Mouse (Mus musculus) monocyte, adult 2 months (primary cell): ENCODE measurements around the gene Msi2.

Experiments
- DNase-seq, 2 experiments: peaks; one replicate each; pipeline ENCODE4 v3.0.0; 2022; ENCODE audit warnings: low spot score in 2 of 2, low read depth in 1 of 2

Msi2 gene

DNA sequence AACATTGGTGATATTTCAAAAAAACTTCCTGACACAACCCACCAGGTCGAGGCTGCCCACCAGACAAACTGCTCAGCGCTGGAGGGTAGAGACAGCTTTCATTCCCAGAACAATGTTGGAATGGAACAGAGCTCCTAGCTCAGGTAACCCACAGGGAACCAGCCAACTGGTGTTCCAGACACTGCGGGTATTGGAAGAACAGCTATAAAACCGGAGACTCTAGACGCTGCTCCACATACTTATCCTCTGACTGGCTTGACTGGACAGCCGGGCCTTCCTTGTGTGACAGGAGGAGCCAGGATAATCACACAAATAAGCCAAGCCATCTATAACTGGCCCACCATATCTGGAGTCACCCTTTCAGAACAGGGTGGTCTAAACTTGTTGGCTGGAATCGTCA lies 169.9 kb downstream of the Msi2 start:
- no peak for DNase-seq

DNA sequence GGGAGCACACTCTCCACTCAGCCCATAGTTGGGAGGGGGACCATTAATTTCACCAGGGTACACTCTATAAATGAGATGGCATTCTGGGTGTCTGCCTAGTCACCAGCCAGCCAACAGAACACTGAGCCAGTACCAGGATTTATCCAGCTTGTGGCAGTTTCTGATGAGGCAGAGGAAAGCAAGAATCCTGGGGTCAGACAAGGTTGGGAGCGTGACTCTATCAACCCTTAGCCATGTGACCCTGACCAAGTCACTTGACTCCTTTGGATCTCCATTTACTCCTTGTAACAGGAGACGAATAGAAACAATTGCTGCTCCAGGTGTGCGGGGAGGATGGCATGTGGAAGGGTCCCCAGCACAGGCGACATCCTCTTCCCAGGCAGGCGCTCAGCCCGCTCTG lies 174.5 kb downstream of the Msi2 start:
- no peak for DNase-seq

DNA sequence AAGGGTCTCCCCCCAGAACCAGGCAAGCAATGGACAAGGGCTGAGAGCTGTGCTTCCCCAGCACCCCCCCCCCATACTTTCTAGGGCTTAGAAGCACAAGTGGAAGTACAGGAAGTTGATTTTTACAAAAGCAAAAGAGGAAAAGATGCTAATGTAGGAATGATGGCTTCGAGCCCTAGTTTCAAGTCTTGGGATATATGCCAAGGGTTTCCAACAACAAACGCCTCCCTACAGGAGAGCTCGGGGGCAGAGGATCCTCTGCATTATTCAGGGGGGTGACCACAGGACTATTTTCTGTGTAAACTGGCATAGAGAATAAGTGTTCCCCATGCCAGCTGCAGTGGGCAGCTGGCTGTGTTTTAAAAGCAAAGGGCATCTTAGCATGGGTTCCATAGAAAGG lies 175.5 kb downstream of the Msi2 start:
- DNase-seq, result no peak

DNA sequence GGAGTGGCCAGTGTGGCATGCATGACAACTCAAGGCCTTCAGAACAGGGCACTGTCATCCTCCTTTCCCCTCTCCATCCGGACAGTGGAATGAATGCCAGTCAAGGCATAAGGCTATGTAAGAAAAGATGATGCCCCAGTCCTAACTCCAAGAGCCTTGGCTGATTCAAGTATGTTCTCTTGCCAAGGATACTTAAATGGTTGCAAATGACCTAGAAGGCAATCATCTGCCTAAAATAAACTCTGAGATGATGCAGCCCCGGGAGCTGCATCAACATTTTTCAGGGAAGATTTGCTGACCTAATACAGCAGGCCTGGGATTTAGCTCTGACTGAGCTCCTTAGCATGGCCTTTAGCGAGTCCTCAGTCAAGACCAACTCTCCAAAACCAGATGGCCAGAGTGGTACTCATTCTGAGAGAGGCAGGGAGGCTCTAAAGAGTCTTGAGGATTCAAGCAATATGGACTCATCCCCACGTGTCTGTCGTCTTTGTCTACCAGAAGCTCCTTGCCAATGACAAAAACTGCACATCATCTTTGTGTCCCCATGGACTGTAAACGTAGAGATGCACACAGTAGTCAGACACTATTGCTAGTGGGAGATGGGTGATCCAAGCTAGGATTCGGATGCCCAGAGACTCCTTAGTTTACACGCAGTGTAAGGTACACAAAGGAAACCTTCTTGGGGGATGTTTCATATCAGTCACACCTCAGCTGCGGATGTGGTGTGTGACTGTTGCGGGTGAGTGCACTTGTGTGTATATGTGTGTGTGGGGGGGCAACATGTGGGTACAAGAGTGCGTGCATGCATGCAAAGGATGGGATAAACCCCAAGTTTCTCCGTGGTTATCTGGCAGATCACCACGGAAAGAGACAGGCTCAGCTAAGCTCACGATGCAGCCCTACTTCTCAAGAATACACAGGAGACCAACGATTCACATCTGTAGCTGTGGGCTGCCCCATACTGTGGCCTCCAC lies 176.4 kb downstream of the Msi2 start:
- no peak for DNase-seq

DNA sequence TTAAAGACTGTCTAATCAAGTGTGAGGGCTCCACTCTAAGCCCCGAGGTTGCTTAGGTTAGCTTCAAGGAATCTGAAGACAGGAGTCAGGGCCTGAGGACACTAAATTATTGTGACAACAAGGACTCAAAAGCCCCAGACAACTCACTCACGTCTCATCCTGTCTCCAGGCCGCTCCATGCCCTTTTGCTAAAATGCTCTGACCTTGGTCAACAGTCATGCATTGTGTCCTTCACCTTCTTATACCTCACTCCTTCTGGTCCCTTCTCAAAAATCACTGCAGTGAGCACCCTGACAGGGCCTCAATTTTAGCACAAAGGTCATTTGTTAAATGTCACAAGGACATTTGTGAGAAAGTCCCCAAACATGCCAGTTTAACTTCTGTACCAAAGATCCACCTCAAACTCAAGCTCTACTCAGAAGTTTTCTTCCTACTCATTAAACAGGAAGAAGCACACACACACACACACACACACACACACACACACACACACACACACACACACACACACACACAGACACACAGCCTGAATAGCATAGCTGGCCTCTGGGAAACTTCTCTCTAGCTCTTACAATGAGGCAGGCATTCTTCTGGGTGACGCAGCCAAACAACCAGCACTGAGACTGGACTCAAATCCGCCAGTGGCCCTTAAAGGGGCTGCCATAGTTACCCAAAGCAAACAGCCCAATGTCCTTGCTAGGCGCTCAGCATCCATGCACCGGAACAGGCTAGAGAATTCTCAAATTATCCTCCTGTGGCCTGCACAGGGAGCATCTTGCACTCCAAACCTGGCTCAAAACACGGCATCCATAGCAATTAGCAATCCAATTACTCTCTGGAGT lies 178.5 kb downstream of the Msi2 start:
- DNase-seq, result no peak

DNA sequence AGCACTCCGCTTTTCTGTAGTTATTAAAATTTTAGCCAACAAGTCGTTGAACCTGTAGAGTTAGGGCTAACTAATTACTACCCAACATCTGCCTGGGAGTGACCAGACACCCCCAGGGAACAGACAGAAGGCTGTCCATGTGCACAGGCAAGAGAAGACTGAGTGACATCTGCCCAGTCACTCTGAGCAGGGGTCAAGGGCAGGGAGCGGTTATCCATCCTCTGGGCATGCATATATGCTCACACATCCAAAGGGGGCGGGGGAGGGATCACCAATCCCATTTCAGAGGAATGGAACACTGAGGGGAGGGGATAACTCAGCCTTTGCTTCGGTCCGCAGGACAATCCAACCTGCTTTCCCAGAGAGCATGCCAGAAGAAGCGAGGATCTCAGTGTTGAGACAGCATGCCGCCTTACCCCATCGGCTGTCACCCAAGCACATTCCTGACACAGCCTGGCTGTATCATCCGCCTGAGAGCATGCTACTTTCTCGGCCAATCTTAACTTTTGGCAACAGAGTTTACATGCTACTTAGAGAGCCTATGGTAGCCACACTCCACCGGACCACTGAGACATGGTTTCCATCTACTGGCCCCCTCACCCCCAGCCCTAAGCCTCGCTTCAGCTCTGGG lies 179.5 kb downstream of the Msi2 start:
- no peak for DNase-seq

DNA sequence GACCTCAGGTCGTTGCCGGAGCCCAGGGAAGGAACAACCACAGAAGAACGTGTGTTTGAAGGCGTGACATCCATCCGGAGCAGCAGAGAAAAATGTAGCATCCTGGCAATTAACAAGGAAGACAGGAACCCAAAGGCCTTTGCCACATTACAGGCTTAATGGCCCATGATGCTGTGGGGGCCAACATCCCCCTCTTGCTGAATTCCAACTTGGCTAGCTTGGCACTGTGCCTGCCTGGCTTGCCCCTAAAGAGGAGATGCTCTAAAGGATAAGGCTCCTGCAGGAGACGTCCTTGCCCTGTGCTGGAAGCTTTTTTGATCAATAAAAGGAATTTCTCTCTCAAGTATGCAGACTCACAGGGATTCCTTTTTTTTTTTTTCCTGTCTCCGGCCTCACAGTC lies 181.0 kb downstream of the Msi2 start:
- no peak for DNase-seq

DNA sequence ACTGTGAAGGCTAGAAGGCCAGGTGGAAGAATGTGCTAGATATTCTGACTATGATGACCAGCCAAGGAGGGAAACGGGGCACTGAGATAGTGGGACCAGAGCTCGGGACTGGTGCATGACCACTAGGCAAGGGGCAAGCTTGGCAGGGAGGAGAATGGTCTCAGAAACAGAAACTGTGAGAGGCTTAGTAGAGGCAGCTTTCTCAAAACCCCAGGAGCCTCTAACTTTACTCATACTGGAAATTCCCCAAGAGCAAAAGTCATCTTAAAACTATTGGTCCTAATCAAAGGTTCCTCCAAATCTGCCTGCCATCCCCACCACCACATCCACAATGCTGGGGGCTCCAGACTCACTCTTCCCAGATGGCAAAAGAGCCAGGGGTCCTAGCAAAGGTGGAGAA lies 181.5 kb downstream of the Msi2 start:
- DNase-seq, result no peak

DNA sequence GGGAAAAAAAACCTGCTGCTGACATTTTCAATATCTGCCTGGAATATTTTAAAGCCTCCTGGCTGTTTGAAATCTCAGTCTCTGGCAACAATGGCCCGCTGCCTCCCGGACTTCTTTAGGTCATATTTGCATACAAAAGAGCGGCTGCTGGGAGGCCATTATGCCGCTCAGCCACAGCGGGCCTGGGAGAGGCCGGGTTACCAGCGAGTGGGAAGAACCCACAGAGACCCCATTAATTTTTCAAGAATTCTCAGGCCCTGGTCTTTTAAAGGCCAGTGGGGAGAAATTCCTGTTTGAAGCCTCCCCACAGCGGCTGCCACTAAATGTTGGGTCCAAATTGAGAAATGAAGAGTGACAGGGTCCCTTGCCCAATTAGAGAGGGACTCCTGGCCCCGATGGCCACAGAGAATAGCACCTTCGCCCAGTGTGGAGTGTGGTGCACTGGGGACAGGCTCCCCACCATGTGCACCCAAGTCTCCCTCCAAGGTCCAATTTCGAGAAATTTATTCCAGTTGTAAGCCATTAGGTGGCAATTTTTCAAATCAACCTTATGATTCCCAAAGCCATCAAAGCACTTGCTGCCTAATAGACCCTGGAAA lies 183.9 kb downstream of the Msi2 start:
- DNase-seq, result no peak

DNA sequence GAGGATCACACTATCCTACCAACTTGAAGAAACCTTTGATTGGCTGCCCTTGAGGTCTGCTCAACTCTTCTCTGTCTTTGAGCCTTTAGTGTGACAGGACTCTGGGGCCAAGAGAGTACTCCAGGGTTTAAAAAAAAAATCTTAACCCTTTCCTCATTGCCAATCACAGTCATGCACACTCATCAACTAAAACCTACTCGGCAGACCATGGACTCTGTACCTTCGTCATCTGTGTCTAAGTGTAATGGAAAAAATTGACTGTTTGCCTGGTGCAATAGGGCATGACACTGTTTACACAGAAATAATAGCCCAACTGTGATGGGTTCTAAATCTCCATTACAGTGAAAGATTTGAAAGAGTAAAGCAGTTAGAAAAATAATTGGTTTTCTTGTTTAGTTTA lies 186.3 kb downstream of the Msi2 start:
- DNase-seq, result no peak

DNA sequence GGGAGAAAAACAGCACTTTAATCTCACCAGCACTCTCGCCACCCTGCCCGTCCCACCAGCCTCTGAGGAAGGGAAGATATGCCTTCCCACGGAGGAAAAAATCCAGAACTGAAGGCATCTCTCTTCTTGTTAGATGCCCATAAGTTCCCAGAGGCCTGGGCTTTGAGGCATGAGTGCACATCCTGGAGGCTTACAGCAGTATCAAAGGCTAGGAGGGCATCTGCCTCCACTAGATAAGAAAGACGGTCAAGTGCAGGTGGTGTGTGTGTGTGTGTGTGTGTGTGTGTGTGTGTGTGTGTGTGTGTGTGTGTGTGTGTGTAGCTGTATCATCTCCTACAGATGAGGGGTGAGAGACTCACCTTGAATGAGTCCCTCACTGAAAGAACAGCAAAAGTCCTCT lies 188.3 kb downstream of the Msi2 start:
- DNase-seq, result no peak

DNA sequence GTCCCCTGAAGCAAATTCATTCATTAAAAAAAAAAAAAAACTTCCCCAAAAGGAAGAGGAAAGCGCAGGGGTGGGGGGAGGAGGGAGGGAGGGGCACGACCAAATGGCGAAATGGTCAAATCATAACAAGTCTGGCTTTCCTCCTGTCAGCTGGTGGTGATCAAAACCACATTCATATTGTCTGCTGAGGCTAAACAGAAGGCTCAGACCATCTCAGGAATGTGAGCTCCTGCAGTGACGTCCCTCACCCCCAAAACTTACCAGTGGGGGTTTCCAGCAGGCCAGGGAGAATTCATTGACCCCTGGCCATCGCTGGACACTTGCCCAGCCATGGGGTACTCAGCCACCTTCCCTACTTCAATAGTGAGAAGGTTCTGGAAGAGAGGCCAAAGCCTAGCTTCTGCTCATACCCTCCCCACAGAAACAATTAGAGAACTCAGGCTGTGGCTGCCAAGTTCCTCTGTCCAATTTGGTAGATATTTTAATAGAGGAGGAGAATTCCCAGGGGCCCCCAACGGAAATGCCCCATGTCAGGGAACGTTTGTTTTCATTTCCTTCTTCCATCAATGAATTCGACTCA lies 189.7 kb downstream of the Msi2 start:
- no peak for DNase-seq

DNA sequence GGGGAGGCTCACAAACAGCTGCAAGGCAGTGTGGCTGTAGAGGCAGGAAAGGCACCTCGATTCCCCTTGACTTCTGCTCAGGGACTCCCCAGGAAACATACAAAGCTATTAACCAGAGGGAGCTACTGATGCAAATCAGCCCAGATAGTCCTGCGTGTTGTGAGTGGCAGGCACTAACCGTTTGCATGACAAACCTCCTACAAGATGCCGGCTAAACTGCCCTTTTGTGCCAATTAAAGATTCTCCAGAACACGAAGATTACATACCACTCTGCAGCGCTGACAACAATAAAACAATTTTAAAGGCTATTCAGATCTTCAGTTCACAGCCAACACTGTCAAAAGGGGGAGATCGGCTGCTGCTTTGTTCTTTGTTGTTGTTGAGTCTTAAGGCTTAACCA lies 191.6 kb downstream of the Msi2 start:
- DNase-seq, result no peak

DNA sequence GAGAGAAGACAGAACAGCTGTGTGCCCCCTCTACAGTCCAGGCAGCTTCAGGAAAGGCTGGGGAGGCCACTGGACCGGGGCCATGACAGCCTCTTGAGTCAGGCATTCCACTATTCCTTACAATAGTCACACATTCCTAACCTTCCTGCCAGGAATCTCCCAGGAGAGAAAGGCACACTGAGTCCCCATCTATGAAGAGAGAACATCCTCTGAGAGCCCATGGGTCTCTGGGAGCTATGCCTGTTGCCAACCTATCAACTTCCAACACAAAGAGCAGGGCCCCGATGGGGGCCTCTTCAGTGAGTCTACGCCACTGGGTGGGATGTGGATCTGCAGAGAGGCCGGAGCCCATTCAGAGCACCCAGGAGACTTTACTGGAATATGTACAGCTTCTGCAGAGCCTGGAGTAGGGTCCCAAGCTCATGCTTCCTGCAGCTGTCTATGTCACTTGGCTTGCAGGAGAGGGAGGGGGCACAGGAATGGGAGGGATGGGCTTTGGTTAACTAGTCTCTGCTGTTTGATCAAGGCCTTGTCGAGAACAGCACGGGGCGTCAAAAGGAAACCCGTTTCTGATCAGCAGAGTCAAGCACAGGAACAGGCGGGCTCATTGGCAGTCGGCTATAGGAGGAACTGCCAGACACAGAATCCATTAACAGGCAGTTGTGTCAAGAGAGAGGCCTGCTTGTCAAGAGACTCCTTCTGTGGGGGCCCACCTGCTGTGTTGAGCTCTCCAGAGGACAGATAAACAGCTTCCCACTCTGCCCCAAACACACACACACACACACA lies 193.3 kb downstream of the Msi2 start:
- DNase-seq, result no peak

DNA sequence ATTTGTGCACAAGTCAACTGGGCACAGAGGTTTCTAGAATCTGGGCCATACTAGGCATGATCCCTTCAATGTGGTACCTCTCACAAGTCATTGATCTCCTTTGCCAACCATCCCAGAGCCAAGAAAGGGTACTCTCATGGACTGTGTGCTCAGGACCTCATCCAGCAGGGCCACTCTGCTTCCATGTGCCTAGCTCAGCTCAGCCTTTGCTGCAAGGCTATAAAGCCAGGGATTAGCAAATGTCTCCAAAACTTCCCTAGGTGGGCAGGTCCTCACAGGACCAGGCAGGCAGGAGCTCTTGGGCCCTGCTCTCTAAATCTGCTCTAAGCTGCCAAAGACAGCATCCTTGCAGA lies 193.9 kb downstream of the Msi2 start:
- DNase-seq, result no peak

DNA sequence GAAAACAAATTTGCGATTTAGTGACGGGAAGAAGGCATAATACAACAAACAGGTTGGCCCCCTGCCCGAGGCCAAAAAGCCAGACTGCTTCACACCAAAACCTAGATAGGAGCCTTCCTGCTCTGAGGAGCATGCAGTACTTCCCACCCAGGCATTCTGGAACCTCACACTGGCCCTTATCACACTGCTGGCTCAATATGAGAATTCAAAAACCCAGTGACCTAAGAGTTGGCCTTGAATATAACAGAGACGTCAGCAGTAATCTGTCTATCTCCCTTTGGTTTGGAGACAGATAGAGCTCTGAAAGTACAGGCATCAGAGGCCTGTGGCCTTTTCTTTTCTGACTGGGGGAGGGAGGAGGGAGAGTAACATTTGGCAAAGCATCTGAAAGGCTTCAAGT lies 194.4 kb downstream of the Msi2 start:
- DNase-seq, result no peak

DNA sequence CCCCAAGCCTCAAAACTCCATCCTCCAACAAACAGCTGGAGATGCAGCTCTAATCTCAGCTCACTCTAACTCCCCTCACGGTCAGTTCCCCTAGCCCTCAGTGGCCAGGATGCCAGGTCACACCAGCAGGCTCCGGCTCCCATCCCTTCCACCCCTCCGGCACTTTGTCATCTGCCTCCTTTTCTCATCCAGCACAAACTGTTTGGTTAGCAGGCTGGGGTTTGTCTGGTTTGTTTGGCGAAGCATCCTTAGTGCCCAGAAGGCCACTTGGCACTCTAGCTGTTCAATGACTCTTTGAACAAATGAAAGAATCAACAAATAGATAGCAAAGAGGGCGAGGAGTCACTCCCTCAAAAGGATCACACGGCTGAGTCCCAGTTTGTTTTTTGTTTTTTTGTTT lies 194.8 kb downstream of the Msi2 start:
- DNase-seq, result no peak

DNA sequence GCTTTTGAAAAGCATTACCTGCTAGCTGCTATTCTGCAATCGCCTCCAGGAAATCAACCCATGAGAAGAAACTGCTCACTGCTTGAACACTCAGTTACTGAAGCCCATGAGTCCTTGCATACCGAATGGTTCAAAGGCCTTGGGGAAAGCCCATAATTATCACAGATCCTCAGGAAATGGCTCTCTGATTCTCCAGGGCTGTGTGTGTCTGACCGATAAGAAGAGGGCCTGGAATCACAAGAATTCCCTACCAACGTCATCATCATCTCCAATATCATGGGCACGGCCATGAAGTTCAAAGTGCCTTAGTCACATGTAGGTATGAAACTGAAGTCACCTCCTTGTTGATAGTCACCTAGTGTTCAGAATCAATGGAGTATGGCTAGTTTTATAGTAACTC lies 196.2 kb downstream of the Msi2 start:
- DNase-seq, result no peak

DNA sequence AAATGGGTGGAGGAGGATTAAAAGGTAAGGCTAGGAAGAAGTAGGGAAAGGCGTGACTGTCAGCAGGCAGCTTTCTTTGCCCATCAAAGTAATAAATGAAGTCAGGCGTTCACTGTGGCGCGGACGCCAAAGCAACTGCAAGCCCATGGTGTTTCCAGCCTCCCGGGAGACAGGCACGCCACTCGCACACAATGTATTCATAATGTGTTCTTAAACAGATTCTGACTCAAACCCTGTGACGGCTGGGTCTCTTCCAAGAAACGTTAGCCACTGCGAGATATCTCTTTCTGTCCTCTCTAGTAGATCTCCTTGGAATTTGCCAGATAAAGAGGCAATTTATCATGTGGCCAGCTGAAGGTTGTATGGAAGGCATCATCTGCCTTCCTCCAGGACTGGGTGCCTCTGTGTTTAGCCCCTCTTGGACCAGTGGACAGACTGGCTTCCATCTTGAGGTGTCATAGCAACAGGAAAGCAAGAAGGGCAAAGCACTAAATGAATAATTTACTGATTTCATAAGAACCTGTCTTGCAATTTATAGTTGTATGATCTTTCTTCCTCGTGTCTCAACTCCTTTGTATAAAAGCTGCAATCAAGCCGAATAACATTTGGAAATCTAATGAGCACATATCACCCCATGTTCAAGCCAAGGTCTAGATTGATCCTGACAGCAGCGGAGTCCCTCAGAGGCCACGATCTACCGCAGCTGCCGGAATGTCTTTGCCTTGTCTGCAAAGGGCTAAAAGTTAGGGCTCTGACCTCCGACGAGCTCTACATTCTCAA lies 197.2 kb downstream of the Msi2 start:
- DNase-seq, result no peak

DNA sequence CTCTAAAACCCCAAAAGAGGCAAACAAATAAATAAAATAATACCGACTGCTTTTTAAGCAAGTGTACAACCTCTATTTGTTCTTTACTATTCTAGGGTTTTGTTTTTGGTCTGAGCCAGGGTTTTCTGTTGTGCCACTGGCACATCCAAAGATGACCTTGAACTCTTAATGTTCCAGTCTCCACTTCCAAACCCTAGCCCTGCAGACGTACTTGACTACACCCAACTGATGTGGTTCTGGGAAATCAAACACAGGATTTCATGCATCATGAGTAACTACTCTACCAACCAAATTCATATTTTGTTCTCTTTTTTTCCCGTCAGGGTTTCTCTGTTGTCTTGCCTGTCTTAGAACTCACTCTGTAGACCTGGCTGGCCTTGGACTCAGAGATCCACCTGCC lies 200.0 kb downstream of the Msi2 start:
- no peak for DNase-seq
